Mouse (Mus musculus): ENCODE measurements around the gene Il20.

The Il20 gene

GRCm38 (mm10) chr1:130865541-130866221 is 45.6 kb downstream of the Il20 start, which contains the start of gene Fcmr:
TSS of gene Fcmr (plus strand) at chr1:130865669.
- no peak for DNase-seq (ENCODE audit: low spot score in 2 of 2)

- no peak for DNase-seq (ENCODE audit: low spot score in 2 of 2)
Observed at GRCm38 (mm10) chr1:130864741-130865140, 46.5 kb downstream of the Il20 start.

- DNase-seq (ENCODE audit: low spot score in 2 of 2): no peak
Observed at GRCm38 (mm10) chr1:130864238-130864637, 47.0 kb downstream of the Il20 start.

- DNase-seq (ENCODE audit: low spot score in 2 of 2): no peak
Observed at GRCm38 (mm10) chr1:130857456-130857855, 53.8 kb downstream of the Il20 start.

All from cerebellum, postnatal 4 days (tissue).